Mouse (Mus musculus): ENCODE measurements around the gene Casz1.

The Casz1 gene

DNA sequence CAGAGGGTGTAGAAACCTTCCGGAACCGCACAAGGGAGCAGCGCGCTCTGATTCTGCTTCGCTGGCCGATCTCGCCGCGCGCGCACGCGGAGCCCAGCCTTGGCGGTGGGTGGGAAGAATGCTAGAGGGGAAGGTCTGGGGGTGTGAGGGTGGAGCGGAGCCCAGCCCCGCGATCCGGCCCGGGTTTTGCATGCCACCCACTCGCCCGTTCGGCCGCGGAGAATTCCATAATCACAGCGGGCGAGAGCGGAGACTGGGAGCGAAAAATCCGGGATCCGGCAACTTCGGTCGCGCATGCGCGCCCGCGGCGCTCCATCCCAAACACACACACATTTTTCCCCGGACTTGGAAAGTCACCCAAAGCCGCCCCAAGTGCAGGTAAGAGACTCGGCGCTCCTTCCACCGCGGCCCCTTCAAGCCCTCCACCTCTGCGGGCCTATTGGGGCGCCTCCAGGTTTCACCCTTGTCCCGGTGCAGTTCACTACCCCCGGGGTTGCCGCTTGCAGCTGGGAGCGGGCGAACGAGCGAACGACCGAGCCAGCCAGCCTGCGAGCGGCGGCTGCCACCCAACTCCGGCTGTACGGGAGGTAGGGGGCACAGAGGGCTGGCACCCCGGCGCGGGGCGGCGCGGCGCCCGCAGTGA is at the start of gene Casz1:
Casz1 (plus strand) TSS at position 293 of the 643 bp plus-strand sequence.
- peak; percentile 69 for DNase-seq

DNA sequence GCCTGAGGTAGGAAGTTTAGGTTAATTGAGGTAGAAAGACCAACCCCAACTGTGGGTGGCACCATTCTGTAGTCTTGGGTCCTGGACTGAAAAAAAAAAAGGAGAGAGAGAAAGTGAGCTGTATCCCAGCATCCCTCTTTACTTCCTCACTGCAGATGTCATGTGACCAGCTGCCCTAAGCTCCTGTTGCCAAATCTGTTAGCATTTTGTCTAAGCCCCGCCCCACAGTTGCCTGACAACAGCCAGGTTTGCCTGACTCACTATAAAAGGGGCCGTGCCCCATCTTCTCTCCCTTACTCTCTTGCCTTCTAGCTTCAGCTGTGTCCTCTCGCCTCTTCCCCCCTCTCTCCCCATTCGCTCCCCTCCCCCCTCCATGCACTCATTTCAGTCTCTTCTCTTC is 45.4 kb upstream of the Casz1 start:
- no peak for DNase-seq

DNA sequence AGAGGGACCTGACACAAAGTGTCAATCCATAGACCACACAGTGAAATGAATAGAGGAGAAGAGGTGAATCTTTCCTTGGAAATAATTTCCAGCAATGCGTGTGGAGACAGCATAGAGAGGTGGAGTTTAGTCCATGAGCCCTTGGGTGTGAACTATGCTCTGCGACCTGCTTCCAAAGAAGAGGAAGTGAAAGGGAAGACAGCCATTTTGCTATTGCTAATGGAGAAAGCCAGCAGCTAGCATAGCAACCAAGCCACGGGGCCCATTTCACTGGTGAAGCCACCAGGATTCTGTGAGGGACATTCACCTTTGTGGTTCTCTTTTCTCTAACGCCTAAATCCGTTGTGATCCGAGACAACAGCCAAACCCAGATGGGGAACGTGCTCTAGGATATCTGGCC is 44.1 kb upstream of the Casz1 start:
- DNase-seq, result no peak

DNA sequence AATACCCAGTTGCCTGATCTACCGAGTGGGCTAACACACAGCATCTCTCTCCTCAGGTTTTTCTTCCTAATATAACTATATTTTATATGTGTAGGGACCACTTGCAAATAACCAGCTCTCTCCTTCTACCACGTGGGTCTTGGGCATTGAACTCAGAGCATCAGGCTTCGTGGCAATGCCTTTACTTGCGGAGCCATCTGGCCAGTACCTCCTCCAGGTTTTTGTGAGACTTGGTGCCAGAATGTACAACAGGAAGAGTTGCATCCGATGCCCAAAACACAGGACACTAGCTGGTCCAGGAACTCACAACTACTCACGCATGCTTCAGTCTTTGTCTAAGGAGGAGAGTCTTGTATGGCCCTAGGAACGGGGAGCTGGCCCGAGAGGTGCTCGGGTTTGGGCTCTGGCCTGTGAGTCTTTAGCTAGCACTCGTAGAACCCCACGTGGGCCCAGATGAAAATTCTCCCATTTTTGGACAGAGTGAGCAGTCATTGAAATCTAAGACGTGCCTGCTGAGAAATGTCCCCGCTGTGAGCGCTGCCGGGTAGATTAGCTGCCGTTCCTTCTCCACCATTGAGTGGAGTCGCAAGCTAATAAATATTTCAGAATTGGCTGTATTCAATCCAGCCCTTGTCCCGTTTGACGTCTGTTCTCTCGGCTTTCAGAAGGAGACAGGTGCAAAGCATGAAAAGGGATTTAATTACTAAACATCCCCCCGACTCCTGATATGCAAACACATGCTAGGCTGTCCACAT is 38.0 kb upstream of the Casz1 start:
- DNase-seq, result no peak

DNA sequence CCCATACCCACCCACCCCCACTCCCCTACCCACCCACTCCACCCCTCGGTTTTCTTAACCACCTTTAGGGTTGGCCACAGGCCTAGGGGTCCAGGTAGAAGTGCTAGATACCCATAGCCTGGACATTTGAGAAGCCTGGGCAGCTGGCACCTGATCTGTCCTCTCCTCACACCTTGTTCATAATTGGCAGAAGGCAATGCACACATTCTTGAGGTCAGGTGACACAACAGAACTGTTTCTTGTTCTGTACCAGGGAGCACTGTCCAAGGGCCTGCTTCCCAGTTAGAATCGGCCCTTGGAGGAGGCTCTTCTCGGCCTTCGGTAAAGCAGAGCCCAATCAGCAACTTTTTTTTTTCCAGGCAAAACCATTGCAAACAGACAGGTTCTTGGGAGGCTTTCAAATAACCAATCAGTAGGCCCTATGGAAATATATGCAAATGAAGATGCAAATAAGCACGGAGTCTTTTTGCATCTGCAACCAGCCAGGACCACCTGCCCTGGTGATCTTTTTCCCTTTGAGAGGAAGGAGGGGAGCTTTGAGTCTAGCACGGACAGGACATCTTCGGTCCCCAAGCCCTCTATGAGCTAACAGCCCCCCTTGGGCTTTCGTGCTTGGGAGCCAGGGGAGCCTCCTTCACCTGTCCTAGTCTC is 36.4 kb upstream of the Casz1 start:
- no peak for DNase-seq

DNA sequence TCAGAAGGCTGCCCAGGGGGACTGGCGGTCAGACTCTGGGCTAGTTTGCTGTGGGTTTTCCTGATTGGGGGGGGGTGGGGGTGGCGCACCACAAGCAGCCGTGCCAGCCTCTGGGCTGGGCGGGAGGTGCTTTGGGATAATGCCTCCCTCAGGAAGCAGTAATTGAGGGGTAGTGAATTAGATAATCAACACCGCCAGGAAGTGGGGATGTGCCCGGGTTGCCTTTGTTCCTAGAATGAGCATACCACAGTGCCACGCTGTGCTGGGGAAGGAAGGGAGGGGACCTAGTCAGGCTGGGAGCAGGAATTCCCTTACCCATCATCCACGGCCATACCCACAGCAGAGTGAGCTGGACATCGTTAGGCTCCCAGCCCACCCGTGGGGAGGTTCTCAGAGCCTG is 35.6 kb upstream of the Casz1 start:
- DNase-seq, result no peak

DNA sequence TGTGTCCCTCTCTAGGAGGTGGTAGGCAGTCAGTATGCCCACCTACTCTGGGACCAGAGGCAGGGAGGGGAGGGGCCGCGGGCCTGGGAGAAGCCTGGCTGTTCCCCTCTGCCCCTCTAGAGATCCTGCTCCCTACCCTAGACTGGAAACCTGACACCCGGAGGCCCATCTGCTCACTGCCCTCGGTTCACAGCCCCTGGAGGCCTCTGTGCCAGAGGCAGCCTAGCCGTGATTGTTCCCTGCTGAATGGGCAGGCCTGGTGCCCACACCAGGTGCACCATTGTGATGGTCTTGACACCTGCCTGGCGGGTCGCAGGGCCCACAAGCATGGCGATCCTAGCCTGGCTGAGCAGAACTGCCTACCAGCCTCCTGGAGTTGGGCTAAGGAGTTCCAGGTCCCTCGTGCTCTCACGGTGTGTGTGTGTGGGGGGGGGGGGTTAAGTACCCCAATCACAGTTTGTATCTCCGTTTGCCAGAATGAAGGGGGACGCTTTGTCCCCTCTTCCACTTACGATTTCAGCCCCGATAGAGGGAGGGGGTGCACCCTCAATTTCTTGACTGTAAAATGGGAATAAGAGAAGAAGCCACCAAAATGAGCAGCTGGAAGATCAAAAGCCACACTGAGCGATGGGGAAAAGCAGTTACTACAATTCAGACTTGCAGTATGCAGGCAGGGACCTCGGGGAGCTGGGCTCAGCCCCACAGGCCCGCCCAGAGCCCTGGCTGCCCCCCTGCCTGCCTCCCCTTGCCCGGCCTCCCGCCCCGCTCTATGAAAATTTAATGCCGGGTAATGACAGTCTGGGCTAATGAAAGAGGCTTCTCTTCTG is 33.4 kb upstream of the Casz1 start:
- DNase-seq, result no peak

DNA sequence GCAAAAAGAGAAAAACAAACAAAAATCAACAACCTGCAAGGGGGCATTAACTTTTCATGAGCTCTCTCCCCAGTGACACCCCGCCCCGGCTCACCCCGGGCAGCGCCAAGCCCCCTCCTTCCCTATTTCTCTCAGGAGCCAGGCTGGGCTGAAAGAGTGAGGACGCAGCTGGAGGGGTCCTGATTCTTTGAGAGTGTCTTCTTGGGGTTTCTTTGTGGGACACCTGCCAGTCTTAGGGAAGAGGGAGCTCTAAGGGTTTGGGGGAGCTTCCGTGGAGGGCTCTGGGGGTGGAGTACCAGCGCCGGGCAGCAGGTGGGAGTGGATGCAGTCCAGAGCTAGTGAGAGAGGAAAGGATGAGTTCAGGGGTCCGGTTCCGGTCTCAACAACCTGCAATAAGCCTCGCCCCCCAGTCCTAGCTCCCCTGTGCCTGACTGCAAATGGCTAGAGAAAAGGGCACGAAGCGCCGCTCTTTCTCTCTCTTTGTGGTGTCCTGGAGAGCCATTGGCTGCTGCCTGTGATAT is 32.8 kb upstream of the Casz1 start:
- DNase-seq, result no peak

DNA sequence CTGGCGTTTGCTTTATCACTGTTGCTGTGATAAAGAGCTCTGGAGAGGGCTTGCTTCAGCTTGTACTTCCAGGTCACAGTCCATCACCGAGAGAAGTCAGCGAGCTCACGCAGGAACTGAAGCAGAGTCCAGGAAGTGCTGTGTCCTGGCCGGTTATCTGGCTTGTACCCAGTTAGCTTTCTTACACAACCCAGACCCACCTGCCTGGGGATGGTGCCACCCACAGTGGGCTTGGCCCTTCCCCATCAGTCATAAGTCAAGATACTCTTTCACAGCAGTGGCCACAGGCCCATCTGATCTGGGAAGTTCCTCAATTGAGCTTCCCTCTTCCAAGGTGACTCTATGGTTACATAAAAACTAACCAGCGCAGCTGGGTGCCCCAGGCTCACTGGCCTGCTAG is 31.6 kb upstream of the Casz1 start:
- DNase-seq, result no peak

DNA sequence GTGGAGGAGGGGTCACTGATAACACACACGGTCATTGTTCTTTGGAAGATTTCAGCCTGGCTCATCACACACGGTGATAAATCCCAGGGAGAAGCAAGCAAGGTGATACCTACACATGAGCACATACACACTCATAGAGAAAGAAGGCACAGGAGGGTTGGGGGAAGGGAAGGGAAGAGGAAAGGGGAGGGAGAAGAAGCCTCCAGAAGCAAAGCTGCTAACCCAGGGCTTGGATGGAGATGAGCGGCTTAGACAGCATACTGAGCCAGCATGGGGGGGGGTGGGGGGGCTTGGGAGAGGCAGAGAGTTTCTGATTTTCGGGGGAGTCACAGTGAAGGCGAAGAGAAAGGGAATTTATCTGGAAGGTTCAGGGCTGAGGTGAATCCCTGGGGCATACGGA is 30.2 kb upstream of the Casz1 start:
- no peak for DNase-seq

DNA sequence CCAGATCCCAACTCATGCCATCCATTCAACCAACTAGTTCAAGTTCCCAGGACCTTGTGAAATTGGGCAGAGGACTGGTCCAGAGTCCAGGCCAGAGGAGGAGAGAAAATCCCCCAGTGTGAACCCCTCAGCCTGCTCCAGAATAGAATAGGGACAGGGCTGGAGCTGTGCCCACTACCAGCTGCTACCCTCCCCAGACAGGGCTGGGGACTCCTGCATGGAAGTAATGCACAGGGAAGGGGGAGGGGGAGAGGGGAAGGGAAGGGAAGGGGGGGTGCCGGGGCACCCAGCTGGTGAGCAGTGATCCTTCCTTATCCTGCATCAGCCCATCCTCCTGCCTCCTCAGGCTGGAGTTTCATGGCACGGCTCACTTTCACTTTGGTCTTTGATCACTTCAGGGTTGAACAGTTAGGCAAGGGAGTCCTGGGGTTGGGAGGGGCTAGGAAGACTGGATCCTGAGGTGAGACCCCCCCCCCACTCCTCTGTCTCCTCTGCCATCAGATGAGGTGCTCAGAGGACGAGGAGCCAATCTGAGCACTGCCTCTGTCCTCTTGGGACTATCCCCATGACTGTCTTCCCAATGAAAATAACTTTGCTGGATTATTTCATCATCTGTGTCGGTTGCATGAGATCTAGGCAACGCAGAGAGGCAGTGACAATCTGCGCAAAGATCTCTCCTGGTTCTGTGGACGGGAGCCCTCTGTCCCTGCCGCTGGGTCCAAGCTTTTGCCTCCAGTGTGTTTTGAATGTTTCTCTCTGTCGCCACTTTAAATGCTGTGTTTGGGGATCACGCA is 28.6 kb upstream of the Casz1 start:
- DNase-seq, result no peak

DNA sequence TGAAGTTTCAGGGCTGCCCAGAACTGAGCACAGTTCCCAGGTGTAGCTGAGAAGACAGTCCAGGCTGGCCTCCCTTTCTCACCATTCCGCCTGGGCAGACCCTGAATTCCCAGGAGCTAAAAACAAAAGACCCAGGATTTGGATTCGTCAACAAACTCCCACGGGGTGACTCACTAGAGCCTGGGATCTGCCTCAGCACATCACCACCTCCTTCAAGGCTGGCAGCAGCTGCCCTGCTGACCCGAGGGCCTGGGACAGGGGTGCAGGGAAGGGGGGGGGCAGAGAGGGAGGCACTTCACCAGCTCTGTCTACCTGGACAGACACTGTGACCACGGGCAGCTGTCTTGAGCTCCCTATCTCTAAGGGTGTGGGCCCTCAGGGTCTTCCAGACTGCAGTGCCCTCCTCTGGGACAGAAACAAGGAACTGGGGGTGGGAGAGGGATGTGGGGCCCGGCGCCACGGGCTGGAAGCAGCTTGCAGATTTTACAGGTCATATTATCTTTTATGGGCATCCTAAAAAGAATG is 24.1 kb upstream of the Casz1 start:
- no peak for DNase-seq

DNA sequence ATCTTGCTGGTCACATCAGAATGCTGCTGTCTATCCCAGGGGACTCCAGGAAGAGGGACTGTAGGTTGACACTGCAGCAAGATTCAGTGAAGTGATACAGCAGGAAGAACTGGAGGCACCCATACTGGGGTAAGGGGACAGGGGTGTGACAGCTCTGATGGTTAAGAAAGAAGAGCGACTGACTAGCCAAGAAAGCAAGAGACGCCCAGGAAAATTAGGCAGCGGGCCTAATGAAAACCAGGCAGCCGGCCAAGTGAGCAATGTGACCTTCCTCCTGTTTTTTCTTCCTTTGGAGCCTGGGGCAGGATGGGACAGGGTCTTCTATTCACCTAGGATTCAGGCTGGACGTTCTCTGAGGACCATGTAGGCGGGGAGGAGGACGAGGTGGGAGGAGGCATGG is 22.7 kb upstream of the Casz1 start:
- DNase-seq, result no peak

DNA sequence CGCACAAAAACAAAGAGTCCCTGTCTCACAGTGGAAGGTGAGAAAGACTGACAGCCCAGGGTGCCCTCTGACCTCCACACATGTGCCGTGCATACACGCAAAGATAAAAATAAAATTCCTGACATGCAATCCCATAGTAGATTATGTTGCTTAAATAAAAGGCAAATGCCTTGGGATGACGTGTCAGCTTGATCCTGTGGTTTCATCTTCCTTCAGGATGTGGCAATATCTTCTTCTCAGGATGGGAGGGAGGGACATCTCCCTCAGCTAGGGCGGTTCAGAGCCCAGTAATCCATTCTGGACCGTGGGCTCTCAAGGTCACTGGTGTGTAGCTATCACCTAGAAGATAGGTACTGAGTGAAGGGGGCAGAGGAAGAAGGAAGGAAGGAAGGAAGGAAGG is 21.3 kb upstream of the Casz1 start:
- no peak for DNase-seq

DNA sequence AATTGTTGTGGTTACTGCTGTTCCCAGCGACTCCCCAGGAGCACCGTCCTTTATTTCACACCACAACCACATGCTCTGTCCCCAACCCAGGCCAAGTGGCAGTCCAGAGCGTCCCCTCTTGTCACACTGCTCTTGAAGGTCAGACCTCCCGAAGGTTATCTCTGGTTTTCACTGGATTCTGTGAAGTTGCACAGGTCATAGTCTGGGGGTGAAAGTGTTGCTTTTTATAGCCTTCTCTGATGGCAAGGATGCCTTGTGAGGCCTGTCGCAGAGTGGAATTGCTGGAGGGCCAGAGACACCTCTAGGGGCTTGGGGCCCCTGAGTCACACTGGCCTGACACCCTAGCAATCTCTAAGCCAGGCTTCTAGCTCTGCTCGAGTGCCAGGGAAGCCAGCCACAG is 20.5 kb upstream of the Casz1 start:
- no peak for DNase-seq

DNA sequence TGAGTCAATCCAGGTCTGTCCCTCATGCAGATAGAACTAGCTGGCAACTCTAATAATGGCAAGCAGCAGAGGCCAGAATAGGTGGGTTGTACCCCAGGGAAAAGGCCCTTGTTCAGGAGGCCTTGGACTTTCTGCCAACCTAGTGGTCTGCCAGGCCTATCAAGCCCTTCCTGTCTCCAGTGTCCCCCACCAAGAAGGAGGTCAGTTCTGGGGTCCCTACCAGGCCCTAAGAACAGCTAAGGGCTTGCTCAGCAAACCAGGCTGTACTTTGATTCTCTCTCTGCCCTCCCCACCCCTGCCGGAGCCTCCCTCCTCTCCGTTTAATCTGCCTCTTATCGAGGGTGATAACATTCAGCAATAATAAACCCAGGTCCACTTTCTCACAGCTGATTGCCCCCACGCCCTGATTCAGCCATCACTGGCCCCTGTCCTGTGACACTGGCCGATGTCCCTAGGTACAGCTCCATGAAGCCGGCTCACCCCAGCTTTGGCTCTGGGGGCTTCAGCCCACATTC is 19.1 kb upstream of the Casz1 start:
- no peak for DNase-seq

DNA sequence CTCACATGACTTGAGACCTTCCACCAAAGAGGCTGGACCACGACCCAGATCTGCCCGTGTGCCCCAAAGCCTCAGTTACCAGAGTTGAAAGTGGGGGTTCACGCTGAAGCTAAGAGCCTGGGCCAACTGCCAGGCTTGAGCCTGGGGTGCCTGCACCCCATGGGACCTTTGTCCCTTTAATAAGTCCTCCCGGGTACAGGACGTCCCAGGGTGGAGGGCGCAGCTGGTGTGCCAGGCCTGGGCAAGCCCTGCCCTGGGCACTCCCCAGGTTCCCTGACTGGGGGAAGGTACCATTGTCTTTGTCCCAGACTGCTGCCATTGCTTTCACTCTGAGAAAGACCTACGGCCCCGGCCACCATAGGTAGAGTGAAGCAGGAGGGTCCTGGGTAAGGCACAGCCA is 18.2 kb upstream of the Casz1 start:
- DNase-seq, result no peak

DNA sequence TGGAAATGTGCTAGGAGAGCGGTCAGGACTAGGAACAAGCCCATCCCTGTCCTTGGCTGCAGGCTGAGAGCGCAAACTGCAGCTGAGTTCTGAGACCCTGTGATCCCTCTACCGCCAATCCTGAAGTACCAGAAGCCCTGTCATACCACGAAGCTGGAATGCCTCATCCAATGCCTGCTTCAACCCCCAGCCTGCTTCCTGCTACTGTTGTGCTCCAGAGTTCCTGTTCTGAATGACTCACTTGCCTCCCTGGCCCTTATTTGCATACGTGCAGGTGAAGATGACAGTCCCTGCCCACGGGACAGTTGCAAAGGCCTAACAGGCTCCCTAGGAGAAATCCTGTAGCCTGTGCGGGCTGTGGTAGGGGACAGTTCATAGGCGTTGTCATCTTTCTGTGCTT is 13.3 kb upstream of the Casz1 start:
- no peak for DNase-seq

DNA sequence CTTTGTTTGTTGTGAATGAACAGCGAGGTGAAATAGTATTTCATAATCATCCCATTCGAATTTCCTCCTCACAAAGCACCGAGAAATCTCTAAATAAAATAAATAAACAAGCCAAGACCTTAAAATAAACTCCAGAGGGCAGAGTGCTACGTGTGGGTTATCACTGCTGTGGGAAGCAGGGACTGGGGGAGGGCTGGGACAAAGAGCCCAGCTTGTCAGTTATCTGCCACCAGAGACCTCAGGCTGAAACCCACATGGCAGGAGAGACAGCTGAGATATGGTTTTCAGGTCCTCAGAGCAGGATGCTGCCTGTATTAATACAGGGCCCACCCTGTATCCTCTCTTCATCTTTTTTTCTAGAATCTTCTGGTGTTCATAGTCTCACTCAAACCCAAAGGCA is 9.2 kb upstream of the Casz1 start:
- no peak for DNase-seq

DNA sequence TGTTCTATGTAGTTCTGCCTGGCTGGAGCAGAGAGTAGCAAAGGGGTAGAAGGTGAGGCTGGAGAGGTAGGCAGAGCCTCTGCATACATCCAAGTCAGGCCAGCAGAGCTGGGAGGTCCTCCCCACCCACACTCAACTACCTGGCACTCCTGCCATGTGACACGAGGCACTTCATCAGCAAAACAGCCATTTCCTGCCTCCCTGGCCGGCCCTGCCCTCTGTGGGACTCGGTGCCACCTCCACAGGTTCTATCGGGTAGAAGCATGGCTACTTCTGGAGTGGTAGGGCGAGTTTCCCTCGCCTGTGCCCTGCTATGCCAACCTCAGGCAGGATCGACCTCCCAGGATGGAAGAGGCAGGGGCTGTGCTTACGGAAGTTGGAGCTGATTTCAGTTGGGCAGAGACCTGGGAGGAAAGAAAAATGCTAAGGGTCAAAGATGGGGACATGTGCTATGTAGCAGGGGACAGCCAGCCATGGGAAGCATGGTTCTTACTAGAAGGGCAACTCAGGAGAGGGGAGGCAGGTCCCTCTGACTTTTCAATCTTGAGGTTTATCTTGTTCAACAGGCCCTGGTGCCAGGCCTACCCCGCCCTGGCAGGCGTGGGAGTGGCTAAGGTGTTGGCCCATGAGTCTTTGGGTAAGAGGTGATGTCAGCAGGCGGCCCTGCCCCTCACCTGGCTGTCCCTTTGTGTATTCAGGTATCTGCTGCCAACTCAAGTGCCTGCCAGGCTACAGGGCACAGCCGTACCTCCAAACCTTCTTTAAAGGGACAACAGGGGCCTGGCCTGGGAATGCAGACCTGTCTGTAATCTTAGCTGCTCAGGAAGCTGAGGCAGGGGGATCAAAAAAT is 6.5 kb upstream of the Casz1 start:
- DNase-seq, result no peak

DNA sequence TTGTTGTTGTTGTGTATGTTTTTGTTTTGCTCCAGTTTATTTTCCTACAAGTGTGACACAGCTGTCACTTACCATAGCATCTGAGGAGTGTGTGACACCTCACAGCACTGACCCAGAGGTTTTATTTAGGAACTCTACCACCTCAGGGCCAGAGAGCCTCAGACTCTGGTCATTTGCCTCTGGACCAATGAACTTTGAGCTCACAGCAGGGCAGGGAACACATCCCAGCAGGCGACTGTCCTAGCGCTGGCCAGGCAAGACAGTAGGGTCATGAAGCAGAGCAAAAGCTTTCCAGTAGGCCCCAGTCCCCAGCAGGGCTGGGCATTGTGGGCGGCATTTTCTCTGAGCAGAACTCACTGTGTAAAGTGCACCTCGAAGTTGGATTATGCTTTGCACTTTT is 1.2 kb upstream of the Casz1 start:
- no peak for DNase-seq

Data from cerebellum, adult 9-11 months (tissue).